In the genomic region with DNA sequence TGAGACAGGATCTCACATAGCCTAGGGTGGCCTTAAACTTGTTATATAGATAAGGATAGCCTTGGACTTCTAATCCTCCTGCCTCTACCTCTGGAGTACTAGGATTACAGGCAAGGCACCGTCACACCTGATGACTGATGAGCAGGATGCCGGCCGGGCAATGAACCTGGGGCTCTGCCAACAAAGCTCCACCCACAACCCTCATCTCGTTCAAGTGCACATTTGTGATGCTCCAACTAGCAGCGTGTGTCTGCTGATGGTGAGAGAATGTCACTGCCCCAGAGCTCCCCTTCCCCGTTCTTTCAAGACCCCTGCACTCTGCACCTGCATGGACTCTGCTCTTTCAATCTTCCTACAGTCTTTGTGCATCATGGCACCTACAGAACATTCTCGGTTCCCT, we compare ENCODE assay signal across 18 mouse cellular contexts. TPM values are rescaled to one million over a fixed set of nuclear protein-coding genes. Genes with fewer than 3 reads are reported as not detected.
"Had no signal": no experiment of that assay in that cellular context is flagged by ENCODE, and none has a peak within 500 bp of the region (broad histone marks: within the 10 kb centered on the region; RNA-seq: fewer than 3 reads in every experiment).

No protein-coding gene starts in this region.

- H3K4me3 ChIP-seq: intestine, embryonic 15.5 days; layer of hippocampus, adult 2 months; limb, embryonic 12.5 days; limb, embryonic 15.5 days; midbrain, embryonic 12.5 days; midbrain, embryonic 15.5 days; neural tube, embryonic 12.5 days; neural tube, embryonic 15.5 days had no signal

- H3K36me3 ChIP-seq: intestine, embryonic 15.5 days; limb, embryonic 12.5 days; limb, embryonic 15.5 days; midbrain, embryonic 12.5 days; midbrain, embryonic 15.5 days; neural tube, embryonic 12.5 days; neural tube, embryonic 15.5 days had no signal

- H3K9me3 ChIP-seq: intestine, embryonic 15.5 days; limb, embryonic 12.5 days; limb, embryonic 15.5 days; midbrain, embryonic 12.5 days; midbrain, embryonic 15.5 days; neural tube, embryonic 12.5 days; neural tube, embryonic 15.5 days had no signal

- H3K4me1 ChIP-seq: limb, embryonic 15.5 days; midbrain, embryonic 15.5 days had no signal

- H3K27ac ChIP-seq: intestine, embryonic 15.5 days; layer of hippocampus, adult 2 months; limb, embryonic 12.5 days; limb, embryonic 15.5 days; liver, embryonic 14.5 days; macrophage; midbrain, embryonic 12.5 days; midbrain, embryonic 15.5 days; neural tube, embryonic 12.5 days; neural tube, embryonic 15.5 days had no signal

- ATAC-seq: intestine, embryonic 15.5 days; liver, postnatal 0 days; lung, postnatal 0 days; midbrain, embryonic 15.5 days had no signal

- H3K27me3 ChIP-seq: intestine, embryonic 15.5 days; limb, embryonic 15.5 days; midbrain, embryonic 15.5 days; neural tube, embryonic 12.5 days; neural tube, embryonic 15.5 days had no signal

- H3K4me2 ChIP-seq: intestine, embryonic 15.5 days; limb, embryonic 12.5 days; limb, embryonic 15.5 days; liver, embryonic 11.5 days; lung, embryonic 14.5 days; midbrain, embryonic 12.5 days; midbrain, embryonic 15.5 days; neural tube, embryonic 12.5 days; neural tube, embryonic 15.5 days had no signal

- H3K9ac ChIP-seq: intestine, embryonic 15.5 days; limb, embryonic 12.5 days; limb, embryonic 15.5 days; liver, embryonic 14.5 days; liver, postnatal 0 days; lung, embryonic 14.5 days; midbrain, embryonic 12.5 days; midbrain, embryonic 15.5 days; neural tube, embryonic 12.5 days; neural tube, embryonic 15.5 days had no signal

- DNase-seq: layer of hippocampus, adult 9-11 months; liver, postnatal 0 days; lung, embryonic 14.5 days; thymus, adult 18-20 months; thymus, postnatal 36 days had no signal

RNA-seq across cellular contexts. Expression of gene Grik4, which starts 12.1 kb away (rescaled TPM):
- total RNA-seq: megakaryocyte, adult 5-6 weeks had no signal
- polyA plus RNA-seq: macrophage had no signal
